Mouse (Mus musculus) kidney, postnatal 0 days (tissue): ENCODE data around the gene Ubc. TPM values are rescaled to one million over a fixed set of nuclear protein-coding genes. Genes with fewer than 3 reads are reported as not detected.
A peak's percentile ranks its signal among the peaks of the same experiment; 100 is the strongest.

ENCODE experiments used
- ATAC-seq: fragments of 200-750 bp; cut with Nextera tagmentation; replicated peaks from 2 replicates; pipeline ENCODE4 v1.8.0; 2017; ENCODE audit warnings: low read depth, moderate number of reproducible peaks, moderate TSS enrichment, moderate library complexity; ENCODE audit not compliant: low FRiP score
- DNase-seq: peaks from one replicate; pipeline ENCODE4 v3.0.0-alpha.2; 2016; ENCODE audit warnings: low spot score
- H3K27ac ChIP-seq: fragments of 300-500 bp; sonication (generic); 2 replicates; pipeline ENCODE4 v1.5.1; 2014; ENCODE audit warnings: mild to moderate bottlenecking
- H3K27me3 ChIP-seq: fragments of 300-500 bp; sonication (generic); 2 replicates; pipeline ENCODE4 v1.6.1; 2014; ENCODE audit warnings: low read length, mixed read lengths; ENCODE audit not compliant: insufficient read depth
- H3K36me3 ChIP-seq: fragments of 300-500 bp; sonication (generic); 2 replicates; pipeline ENCODE4 v1.6.1; 2014; ENCODE audit warnings: low read length, mixed read lengths; ENCODE audit not compliant: insufficient read depth
- H3K4me1 ChIP-seq: fragments of 300-500 bp; sonication (generic); replicated peaks from 2 replicates; pipeline ENCODE4 v1.6.1; 2014; ENCODE audit warnings: antibody characterized with exemption, low read length, mixed read lengths; ENCODE audit not compliant: insufficient read depth
- H3K4me2 ChIP-seq: fragments of 300-500 bp; sonication (generic); 2 replicates; pipeline ENCODE4 v1.6.1; 2014; ENCODE audit warnings: mild to moderate bottlenecking, low read length, moderate library complexity, mixed read lengths
- H3K4me3 ChIP-seq: fragments of 300-500 bp; sonication (generic); replicated peaks from 2 replicates; pipeline ENCODE4 v1.5.1; 2014; ENCODE audit warnings: low read depth, low read length
- H3K9ac ChIP-seq: fragments of 300-500 bp; sonication (generic); 2 replicates; pipeline ENCODE4 v1.6.1; 2014; ENCODE audit warnings: low read depth, low read length
- H3K9me3 ChIP-seq: fragments of 300-500 bp; sonication (generic); replicated peaks from 2 replicates; pipeline ENCODE4 v1.6.1; 2016; ENCODE audit warnings: low read length, inconsistent platforms, mixed read lengths
- CTCF ChIP-seq: IDR thresholded peaks from 2 replicates; pipeline ENCODE4 v1.5.1; 2016; ENCODE audit warnings: antibody characterized with exemption, low read depth, mild to moderate bottlenecking, moderate library complexity
- WGBS: fragments of 180-500 bp; shearing (Covaris S2); extraction: QIAGEN DNeasy Blood & Tissue Kit; methylation state at CpG from one replicate; pipeline ENCODE4 v1.1.7; 2014; 5-methylcytosine and 5-hydroxymethylcytosine counted together
- polyA plus RNA-seq: library from polyadenylated mRNA; unstranded; fragments of >200 nt; fragmentation: Nextera tagmentation; extraction: Ambion mirVana; gene quantifications from 2 replicates; pipeline ENCODE4 v1.2.1, GENCODE M21; 2015

Gene Ubc
- polyA plus RNA-seq, 1 experiment from 2014 or later = 702 TPM

- ATAC-seq (peak; percentile 64), DNase-seq (peak; percentile 89)
- Histone ChIP-seq H3K9me3 (no peaks in the 10 kb centered on the region), H3K27me3 (no peaks in the 10 kb centered on the region), H3K36me3 (no peaks in the 10 kb centered on the region), H3K9ac (peak overlapping the region; percentile 61), H3K4me2 (peak overlapping the region; percentile 78), H3K27ac (peak overlapping the region; percentile 93), H3K4me3 (peak overlapping the region; percentile 66), H3K4me1 (peaks cover 5% of the 10 kb centered on the region; the same call in 1 of the 2 replicates)
- TF ChIP-seq CTCF = no peak
- under 1% methylated on average over 31 of the region's 31 CpGs for WGBS
Measured at GRCm38 (mm10) chr5:125405546-125406248, 15.7 kb upstream of the Ubc start.

- H3K4me2 ChIP-seq = peak overlapping the region; percentile 65
- peak overlapping the region; percentile 54 for H3K9ac ChIP-seq
- DNase-seq (peak; percentile 78), ATAC-seq (0 out of 2 replicates have a peak, but pooled peaks have one; percentile 11)
- peaks cover 5% of the 10 kb centered on the region; the same call in 1 of the 2 replicates for H3K4me1 ChIP-seq
- TF ChIP-seq CTCF = no peak
- WGBS = 0% methylated on average over 28 of the region's 28 CpGs
- no peaks in the 10 kb centered on the region for H3K9me3 ChIP-seq
- H3K4me3 ChIP-seq = peak overlapping the region; percentile 66
- H3K27me3 ChIP-seq = no peaks in the 10 kb centered on the region
- no peaks in the 10 kb centered on the region for H3K36me3 ChIP-seq
- peak overlapping the region; percentile 93 for H3K27ac ChIP-seq
Measured at GRCm38 (mm10) chr5:125404903-125405545, 15.0 kb upstream of the Ubc start.

- H3K4me3 ChIP-seq = peak overlapping the region; percentile 66
- DNase-seq = peak; percentile 59
- H3K27ac ChIP-seq = peak overlapping the region; percentile 93
- ATAC-seq = no peak
- H3K9ac ChIP-seq = peak overlapping the region; percentile 54
- no peaks in the 10 kb centered on the region for H3K27me3 ChIP-seq
- H3K9me3 ChIP-seq = no peaks in the 10 kb centered on the region
- WGBS = 1% methylated on average over 7 of the region's 7 CpGs
- H3K4me1 ChIP-seq = peaks cover 5% of the 10 kb centered on the region; the same call in 1 of the 2 replicates
- TF ChIP-seq CTCF = no peak
- H3K36me3 ChIP-seq = no peaks in the 10 kb centered on the region
- peak overlapping the region; percentile 65 for H3K4me2 ChIP-seq
Measured at GRCm38 (mm10) chr5:125404536-125404902, 14.5 kb upstream of the Ubc start.

GRCm38 (mm10) chr5:125403481-125404465 is 13.8 kb upstream of the Ubc start:
- WGBS = 16% methylated on average over 31 of the region's 31 CpGs
- H3K4me2 ChIP-seq = peak overlapping the region; percentile 65
- DNase-seq = peak; percentile 68

GRCm38 (mm10) chr5:125402991-125403390 is 13.0 kb upstream of the Ubc start:
- 60% methylated on average over 6 of the region's 6 CpGs for WGBS
- ATAC-seq = no peak
- TF ChIP-seq CTCF = no peak
- H3K4me2 ChIP-seq = no peak overlapping the region
- H3K4me3 ChIP-seq = no peak overlapping the region
- DNase-seq = no peak
- no peaks in the 10 kb centered on the region for H3K36me3 ChIP-seq
- H3K27ac ChIP-seq = no peak overlapping the region
- H3K9ac ChIP-seq = no peak overlapping the region
- H3K9me3 ChIP-seq = no peaks in the 10 kb centered on the region
- H3K4me1 ChIP-seq = peaks cover 5% of the 10 kb centered on the region; the same call in 1 of the 2 replicates
- H3K27me3 ChIP-seq = no peaks in the 10 kb centered on the region

More at GRCm38 (mm10) chr5:125403481-125404465, 13.8 kb upstream of the Ubc start:
- TF ChIP-seq CTCF = no peak
- H3K36me3 ChIP-seq = no peaks in the 10 kb centered on the region
- no peak for ATAC-seq
- H3K9me3 ChIP-seq = no peaks in the 10 kb centered on the region
- H3K27me3 ChIP-seq = no peaks in the 10 kb centered on the region
- H3K27ac ChIP-seq = no peak overlapping the region
- H3K9ac ChIP-seq = no peak overlapping the region
- peaks cover 5% of the 10 kb centered on the region; the same call in 1 of the 2 replicates for H3K4me1 ChIP-seq
- peak overlapping the region; percentile 66 for H3K4me3 ChIP-seq

GRCm38 (mm10) chr5:125402476-125402875 is 12.5 kb upstream of the Ubc start:
- ATAC-seq (no peak), DNase-seq (no peak)
- Histone ChIP-seq H3K36me3 (no peaks in the 10 kb centered on the region), H3K9ac (no peak overlapping the region), H3K27me3 (no peaks in the 10 kb centered on the region), H3K4me2 (no peak overlapping the region), H3K9me3 (no peaks in the 10 kb centered on the region), H3K4me3 (no peak overlapping the region), H3K27ac (no peak overlapping the region), H3K4me1 (peaks cover 4% of the 10 kb centered on the region; the same call in 1 of the 2 replicates)
- 61% methylated on average over 10 of the region's 10 CpGs for WGBS
- no peak for TF ChIP-seq CTCF
